Mouse (Mus musculus): ENCODE measurements around the gene Ifitm5.

- TF ChIP-seq CTCF (IDR thresholded peaks at IDR 0.05; ENCODE audit: borderline replicate concordance, extremely low read depth, insufficient read depth, insufficient read length) (no peak), POLR2A (IDR thresholded peaks at IDR 0.05; ENCODE audit: borderline replicate concordance, extremely low read depth, insufficient read depth, insufficient read length, poor library complexity, severe bottlenecking) (no peak)
Observed at GRCm38 (mm10) chr7:140955758-140956555, 5.9 kb upstream of the Ifitm5 start, which contains the start of the genes Gm45717 and Ifitm2.

Measured in brain, embryonic 14.5 days (tissue).